Mouse (Mus musculus) thymus, adult 2 months (tissue): ENCODE measurements around the gene Gm3173. TPM values are rescaled to one million over a fixed set of nuclear protein-coding genes. Genes with fewer than 3 reads are reported as not detected.
"Not testable (repeated sequence)": the region's sequence is repeated elsewhere in the genome, so short reads cannot be mapped to it uniquely, and the experiment has no call there.

Experiments
- DNase-seq: peaks from one replicate; pipeline ENCODE4 v3.0.0; 2021
- H3K27ac ChIP-seq: fragments of 200-500 bp; 2 replicates; pipeline ENCODE4 v1.5.1; 2012; ENCODE audit warnings: low read length, control low read depth; ENCODE audit not compliant: control insufficient read depth, insufficient read depth
- H3K27me3 ChIP-seq: fragments of 200-500 bp; 2 replicates; pipeline ENCODE4 v1.6.1; 2012; ENCODE audit warnings: mild to moderate bottlenecking, low read length, moderate library complexity, mixed read lengths; ENCODE audit not compliant: control insufficient read depth, insufficient read depth
- H3K36me3 ChIP-seq: fragments of 200-500 bp; 2 replicates; pipeline ENCODE4 v1.6.1; 2012; ENCODE audit warnings: mild to moderate bottlenecking, low read length, moderate library complexity; ENCODE audit not compliant: control insufficient read depth, insufficient read depth
- H3K4me1 ChIP-seq: fragments of 200-500 bp; replicated peaks from 2 replicates; pipeline ENCODE4 v1.6.1; 2012; ENCODE audit warnings: low read length; ENCODE audit not compliant: control insufficient read depth, insufficient read depth
- H3K4me3 ChIP-seq: fragments of 200-500 bp; 2 replicates; pipeline ENCODE4 v1.5.1; 2012; ENCODE audit warnings: mild to moderate bottlenecking, low read length, control low read depth, moderate library complexity; ENCODE audit not compliant: control insufficient read depth, insufficient read depth
- WGBS: fragments of 180-500 bp; shearing (Covaris S2); methylation state at CpG from one replicate; pipeline ENCODE4 v1.1.7; 2018; 5-methylcytosine and 5-hydroxymethylcytosine counted together
- polyA plus RNA-seq: library from polyadenylated mRNA; depleted of rRNA; stranded (reverse); fragments of >200 nt; gene quantifications from 2 replicates; pipeline ENCODE4 v1.2.3, GENCODE M21; 2012; rRNA removed

Gm3173 gene
- polyA plus RNA-seq, 1 experiment: not detected

DNA sequence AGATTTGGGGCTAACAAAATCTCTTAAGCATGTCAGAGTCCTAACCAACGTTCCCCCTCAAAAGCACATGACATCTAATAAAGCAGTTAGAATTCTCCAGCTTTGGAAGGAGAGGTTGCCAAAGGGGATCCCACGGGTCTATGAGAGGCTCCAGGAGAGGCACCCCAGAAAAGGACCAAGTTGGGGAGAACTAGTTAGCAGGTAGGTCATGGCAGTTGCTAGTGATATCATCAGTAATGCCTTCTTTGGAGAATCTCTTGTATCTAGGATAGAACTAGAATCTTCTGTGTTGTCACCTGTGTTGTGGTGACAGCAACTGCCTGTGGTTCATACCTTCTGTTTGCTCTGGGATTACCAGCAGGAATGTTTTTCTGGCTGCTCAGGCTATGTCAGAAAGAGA, 50.7 kb downstream of the Gm3173 start, which contains the start of gene Gm3182:
TSS of gene Gm3182 (plus strand) at position 301 of the 400 bp plus-strand sequence.
- not testable (repeated sequence) for H3K4me1 ChIP-seq, H3K27ac ChIP-seq, H3K4me3 ChIP-seq, H3K27me3 ChIP-seq, DNase-seq, H3K36me3 ChIP-seq
- 95% methylated on average over 1 of the region's 2 CpGs for WGBS

DNA sequence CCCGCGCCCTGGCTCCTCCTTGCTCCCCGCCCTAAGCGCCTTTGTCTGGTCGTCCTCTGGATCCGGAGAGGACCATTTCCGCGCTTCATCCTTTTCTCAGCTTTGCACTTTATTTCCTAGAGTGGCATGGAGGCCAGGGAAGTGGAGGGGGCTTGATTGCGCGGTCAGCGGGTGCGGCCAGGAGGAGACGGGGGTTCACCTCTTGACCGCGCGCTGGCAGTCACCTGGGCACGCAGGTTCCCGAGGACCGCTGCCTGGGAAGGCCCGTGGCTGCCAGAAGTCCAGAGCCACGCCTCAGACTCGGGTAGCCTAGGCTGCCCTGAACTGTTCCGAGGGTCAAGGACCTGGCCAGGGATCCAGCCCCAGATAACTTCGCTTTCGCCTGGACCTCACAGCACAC, 68.6 kb downstream of the Gm3173 start:
- 10% methylated on average over 18 of the region's 25 CpGs for WGBS
- not testable (repeated sequence) for H3K27me3 ChIP-seq, H3K4me1 ChIP-seq, H3K4me3 ChIP-seq, DNase-seq, H3K36me3 ChIP-seq, H3K27ac ChIP-seq

DNA sequence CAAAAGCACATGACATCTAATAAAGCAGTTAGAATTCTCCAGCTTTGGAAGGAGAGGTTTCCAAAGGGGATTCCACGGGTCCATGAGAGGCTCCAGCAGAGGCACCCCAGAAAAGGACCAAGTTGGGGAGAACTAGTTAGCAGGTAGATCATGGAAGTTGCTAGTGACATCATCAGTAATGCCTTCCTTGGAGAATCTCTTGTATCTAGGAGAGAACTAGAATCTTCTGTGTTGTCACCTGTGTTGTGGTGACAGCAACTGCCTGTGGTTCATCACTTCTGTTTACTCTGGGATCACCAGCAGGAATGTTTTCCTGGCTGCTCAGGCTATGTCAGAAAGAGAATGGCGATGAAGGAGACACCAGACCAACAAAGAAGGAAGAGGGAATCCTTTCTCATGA, 124.3 kb downstream of the Gm3173 start, which contains the start of gene Gm3047:
TSS of gene Gm3047 (plus strand) at position 301 of the 400 bp plus-strand sequence.
- WGBS: no CpG with 5 or more reads among the region's 2 CpGs
- H3K36me3 ChIP-seq, H3K4me3 ChIP-seq, H3K27me3 ChIP-seq, H3K27ac ChIP-seq, H3K4me1 ChIP-seq, DNase-seq: not testable (repeated sequence)

Other genes starting within 250 kb of the Gm3173 start
- 0.12 TPM in 1 of 2 replicates, not detected in the other for gene Gm2974, start 248.4 kb upstream of the Gm3173 start, polyA plus RNA-seq
- gene Gm3138, start 181.4 kb upstream of the Gm3173 start, polyA plus RNA-seq: not detected in 2 replicates
- gene Gm3149, start 113.7 kb upstream of the Gm3173 start, polyA plus RNA-seq: not detected in 2 replicates
- gene 2610042L04Rik, start 96.2 kb upstream of the Gm3173 start, polyA plus RNA-seq: 0.11 TPM in 1 of 2 replicates, not detected in the other
- gene Gm3159, start 33.5 kb upstream of the Gm3173 start, polyA plus RNA-seq: not detected in 2 replicates
- gene Gm3164, start 15.5 kb upstream of the Gm3173 start, polyA plus RNA-seq: 0.05 TPM in 1 of 2 replicates, not detected in the other
- gene Gm3182, start 50.8 kb downstream of the Gm3173 start, polyA plus RNA-seq: not detected in 2 replicates
- gene Gm3047, start 124.4 kb downstream of the Gm3173 start, polyA plus RNA-seq: not detected in 2 replicates
- not detected in 2 replicates for gene Gm8159, start 201.4 kb downstream of the Gm3173 start, polyA plus RNA-seq
- gene Gm3239, start 233.2 kb downstream of the Gm3173 start, polyA plus RNA-seq: not detected in 2 replicates